Mouse (Mus musculus) naive thymus-derived CD4-positive, alpha-beta T cell, adult 2 months (primary cell): ENCODE results near the gene Card6.
"Not testable (repeated sequence)": the region's sequence is repeated elsewhere in the genome, so short reads cannot be mapped to it uniquely, and the experiment has no call there.

Source experiments
- DNase-seq: peaks from one replicate; pipeline ENCODE4 v3.0.0-alpha.2; 2011; ENCODE audit warnings: low read depth

Card6 gene

DNA sequence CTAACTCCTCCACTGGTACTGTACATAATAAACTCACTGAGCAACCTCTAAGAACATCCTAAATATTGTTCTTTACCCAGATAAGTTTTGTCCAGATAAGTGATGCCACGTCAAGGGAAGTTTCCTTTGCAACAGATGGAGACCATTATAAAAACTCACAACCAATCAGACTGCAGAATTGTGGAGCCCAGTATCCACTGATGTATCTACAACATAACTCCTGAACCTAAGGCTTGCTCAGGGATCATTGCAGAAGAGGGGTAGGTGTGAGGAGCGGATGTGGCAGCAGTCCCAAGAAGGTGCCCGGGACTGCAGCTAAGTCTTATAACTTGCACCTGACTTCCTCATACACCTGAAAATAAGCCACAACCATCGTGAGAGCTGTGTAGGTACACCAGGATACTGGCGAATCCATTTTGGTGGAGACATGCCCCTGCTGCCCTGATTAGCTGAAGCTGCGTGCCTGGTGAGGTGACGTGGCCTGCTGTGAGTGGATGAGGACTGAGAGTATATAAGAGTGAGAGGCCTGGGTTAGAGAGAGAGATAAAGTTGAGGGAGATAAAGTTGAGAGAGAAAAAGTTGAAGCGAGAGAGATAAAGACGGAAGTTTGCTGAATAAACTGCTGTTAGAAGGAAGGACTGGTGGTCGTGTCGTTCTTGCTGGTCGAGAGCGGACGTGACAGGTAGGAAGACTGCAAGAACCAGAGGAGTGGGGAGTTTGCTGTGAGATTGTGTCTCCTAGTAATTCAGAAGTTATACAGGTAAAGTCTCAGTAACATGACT, 22.7 kb upstream of the Card6 start:
- DNase-seq, result not testable (repeated sequence)

DNA sequence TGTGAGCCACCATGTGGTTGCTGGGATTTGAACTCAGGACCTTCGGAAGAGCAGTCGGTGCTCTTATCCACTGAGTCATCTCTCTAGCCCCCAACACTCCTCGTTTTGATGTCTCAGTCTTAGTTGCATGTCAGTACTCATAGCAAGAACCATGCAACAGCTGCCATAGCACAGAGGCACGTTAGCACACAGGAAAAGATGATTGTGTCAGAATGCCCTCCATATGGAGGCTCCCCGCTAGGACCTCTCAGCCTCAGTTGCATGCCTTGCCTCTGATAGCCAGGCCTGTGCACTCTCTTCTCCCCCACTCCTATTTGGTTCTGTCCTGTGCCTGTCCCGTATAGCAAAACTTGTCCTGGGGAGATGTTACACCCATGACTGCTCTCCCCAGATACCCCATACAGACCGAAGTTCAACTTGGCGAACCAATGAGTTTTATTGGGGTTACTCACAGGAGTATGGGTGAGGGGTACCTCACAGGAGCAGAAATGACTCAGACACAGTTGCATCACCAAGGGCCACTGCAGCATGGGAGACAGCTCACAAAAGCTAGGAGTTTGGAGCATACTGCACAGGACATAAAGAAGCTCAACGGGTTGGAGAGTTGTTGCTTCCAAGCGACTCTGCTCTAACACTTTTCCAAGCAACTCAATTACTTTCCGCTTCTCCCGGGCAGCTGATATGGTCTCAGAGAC, 20.9 kb upstream of the Card6 start:
- no peak for DNase-seq

DNA sequence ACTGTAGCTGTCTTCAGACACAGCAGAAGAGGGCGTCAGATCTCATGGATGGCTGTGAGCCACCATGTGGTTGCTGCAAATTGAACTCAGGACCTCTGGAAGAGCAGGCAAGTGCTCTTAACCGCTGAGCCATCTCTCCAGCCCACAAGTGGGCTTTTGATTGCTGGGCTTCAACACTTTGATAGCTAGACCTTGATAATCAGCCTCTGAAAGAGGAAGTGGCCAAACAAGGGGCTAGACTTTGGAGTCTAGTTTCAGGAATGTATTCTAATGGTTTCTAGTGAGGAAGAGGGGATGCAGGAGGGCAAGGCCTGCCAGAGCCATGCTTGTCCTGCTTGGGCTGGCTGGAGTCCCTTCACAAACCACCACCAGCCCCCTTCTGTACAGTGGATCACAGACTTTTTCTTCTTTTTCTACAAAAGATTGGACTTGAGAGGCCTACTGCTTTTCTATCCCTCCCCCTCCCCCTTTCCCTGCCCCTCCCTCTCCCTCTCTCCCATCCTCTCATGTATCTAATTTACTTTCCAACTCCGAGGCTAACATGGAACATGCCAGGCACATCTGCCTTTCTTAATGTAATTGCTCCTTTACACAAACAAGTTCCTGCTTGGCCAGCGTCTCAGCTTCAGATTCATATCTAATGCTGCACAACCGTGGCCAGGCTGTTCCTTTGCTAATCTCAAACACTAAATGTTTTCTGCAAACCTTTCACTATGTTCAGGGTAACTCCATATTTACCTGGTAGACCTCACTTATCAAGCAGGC, 20.0 kb upstream of the Card6 start:
- no peak for DNase-seq

DNA sequence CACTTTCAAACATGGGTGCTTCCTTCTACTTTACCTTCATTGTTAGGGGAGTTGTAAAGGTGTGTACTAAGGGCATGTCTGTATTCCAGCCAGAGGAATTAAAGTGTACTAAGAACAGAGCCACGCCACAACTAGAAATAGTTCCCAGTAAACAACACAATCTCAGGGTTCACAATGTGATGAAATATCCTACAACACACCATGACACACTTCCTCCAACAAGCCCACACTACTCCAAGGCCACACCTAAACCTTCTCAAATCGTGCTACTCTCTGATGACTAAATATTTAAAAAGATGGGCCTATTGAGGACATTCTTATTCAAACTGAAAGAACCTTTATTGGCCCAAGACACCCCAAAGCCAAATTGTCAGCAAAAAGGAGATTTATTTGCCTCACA, 19.1 kb upstream of the Card6 start:
- no peak for DNase-seq

DNA sequence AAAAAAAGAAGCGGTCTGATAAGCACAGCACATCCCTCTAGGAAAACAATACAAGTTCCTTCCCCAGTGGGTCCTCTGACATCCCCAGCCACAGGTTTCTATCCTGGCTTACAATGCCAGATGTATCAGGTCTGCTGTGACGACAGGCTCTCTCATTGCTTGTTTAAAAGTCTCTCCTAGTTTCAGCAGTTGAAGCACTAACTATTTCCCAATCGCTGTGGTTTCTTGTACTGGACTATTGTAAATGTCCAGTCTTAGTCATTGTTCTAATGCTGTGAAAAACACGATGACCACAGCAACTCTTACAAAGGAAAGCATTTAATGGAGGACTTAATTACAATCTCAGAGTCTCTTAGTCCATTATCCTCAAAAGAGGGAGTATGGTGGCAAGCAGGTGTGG, 18.1 kb upstream of the Card6 start:
- DNase-seq, result no peak

DNA sequence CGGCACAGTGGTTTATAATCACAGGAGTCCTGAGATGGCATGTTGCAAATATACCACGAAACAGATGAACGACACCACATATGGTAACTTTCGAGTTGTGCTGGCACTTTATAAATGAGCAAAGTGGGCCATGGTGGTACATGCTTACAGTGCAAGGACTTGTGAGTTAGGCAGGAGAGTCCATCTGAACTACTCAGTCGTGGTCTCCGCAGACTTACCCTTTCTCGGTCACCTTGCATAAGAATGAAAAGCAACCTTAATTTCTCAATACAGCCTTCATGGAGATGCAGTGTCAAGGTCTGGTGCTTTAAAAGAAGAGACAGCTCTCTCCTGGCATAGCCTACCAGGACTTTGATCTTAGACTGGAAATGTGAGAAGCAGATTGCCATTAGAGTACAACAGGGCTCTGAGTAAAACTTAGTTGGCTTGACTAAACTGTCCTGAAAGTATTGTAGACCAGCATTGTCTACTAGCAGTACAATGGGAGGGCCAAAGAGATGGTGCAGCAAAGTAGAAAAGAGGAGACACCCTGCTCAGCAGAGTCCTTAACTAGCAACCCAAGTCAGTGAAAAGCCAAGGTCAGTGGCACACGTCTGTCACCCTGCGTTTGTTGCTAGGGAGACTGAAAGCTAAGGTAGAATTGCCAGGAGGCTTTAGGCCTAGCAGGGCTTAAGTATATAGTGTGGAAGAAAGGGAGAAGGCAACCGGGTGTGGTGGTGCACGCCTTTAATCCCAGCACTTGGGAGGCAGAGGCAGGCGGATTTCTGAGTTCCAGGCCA, 13.4 kb upstream of the Card6 start:
- DNase-seq, result no peak

DNA sequence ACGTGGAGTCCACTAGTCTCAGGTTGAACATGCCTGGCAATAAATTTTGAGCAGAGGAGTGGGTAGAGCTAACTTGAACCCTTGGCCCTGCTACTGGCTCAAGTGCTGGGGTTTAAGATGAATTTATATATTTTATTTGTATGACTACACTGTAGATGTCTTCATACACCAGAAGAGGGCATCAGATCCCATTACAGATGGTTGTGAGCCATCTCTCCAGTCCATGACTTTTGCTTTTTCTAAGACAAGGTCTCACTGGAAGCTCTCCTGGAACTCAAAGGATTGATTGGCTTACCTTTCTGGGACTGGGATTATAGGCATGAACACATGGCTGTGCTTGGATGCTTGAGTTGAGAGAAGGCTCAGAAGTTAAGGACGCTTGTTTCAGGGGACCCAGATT, 11.4 kb upstream of the Card6 start:
- peak; percentile 16 for DNase-seq

DNA sequence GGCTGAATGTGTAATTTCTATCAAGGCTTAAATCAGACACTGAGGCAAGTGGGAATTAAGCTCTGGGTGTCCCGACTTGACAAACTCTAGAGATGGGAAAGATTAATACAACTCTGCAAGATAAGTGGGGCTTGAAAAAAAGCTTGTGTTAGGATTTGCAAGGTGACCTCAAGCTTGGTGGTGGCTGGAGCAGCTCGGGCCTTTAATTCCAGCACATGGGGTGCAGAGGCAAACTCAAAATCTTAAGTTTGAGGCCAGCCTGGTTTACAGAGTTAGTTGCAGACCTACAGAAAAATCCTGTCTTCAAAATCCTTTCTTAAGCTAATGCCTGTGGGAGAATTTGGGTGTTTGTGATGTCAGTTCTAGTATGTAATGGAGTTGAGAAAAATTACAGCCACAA, 10.9 kb upstream of the Card6 start:
- DNase-seq, result no peak

DNA sequence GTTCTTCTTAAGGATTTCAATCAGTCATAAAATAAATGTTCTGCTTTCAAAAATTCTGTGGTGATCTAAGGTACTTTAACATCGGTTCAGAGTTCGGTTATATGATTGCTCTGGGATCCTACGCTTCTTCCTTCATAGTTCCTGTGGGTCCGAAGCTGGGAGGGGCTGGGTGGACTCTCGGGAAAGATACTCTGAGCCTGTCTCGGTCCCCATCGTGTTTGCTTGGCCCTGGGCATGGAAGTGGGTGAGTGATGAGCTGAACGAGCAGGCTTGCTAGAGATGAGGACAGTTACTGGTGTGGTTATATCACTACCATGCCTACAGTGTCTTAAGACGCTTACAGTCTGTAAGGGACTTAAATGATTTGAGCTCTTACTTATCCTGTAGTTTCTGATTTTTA, 10.3 kb upstream of the Card6 start:
- no peak for DNase-seq

DNA sequence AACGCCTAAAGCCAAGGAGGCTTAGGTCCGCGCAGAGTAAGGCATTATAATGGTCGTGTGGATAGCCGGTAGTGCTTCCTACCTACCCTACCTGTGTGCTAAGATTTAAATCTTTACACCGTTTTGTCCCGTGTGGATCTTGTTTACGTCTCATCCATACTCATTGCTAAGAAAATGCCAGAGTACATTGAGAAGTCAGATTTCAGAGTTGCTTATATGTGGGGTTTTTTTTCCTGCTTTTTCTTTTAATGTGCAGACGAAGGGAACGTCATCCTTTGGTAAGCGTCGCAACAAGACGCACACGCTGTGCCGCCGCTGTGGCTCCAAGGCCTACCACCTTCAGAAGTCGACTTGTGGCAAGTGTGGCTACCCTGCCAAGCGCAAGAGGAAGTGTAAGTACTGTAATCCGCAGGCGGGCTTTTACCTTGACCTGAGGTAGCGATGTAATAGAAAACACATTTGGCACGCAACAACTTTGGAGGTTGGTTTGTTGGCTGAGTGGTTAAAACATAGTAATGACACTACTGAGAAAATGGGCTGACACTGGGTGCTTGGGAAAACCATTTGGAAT, 8.8 kb upstream of the Card6 start:
- DNase-seq, result peak; percentile 63

DNA sequence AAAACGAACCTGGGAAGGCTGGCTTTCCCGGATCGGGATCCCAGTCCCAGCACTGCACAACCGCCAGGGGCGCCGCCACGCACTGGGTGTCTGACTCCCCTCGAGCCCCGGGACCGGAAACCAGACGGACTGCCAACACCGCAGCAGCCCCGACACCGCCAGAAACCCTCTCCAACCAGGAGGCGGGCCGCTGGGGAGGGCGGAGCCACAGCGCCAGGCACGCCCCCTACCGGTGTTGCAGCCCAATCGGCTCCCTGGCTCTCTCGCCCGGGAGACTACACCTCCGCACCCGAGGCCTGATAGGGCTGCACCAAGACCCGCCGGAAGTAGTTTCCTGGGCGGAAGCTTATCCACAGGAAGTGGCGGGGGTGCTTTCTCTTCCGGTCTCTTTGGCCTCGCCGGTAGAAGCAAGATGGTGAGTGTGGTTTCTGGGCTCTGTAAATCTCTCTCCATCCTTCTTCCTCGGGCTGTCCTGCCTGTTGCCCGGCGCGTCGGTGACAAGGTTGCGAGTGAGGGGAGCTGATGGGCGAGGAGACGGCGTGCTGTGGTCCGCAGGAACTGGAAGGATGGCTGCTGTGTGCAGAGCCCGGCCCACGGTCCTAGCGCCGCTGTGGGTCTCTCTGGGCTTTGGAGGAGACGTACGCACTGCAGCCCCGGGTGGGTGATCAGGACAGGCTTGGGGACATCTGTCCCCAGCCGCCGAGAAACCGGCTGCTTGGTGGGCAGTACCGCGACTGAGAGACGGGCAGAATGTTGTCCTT, 8.1 kb upstream of the Card6 start, which contains the start of gene Rpl37:
TSS of gene Rpl37 (plus strand) at position 376 of the 761 bp plus-strand sequence.
- peak; percentile 98 for DNase-seq

DNA sequence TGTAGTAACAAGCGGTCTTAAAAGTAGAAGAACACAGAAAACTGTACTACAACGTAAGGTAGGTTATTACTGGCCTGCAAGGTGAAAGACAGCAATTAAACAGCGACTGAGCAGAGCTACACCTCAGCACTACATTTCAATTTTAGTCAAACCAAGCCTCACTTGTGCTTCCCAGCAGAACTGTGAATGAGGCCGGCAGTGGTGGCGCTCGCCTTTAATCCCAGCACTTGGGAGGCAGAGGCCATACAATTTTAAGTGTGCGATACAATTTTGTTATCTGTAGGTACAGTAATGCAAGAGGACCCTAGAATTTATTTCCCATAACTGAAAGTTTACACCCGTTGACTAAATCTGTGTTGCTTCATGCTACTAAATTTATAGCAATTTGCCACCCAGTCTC, 6.8 kb upstream of the Card6 start:
- DNase-seq, result no peak

DNA sequence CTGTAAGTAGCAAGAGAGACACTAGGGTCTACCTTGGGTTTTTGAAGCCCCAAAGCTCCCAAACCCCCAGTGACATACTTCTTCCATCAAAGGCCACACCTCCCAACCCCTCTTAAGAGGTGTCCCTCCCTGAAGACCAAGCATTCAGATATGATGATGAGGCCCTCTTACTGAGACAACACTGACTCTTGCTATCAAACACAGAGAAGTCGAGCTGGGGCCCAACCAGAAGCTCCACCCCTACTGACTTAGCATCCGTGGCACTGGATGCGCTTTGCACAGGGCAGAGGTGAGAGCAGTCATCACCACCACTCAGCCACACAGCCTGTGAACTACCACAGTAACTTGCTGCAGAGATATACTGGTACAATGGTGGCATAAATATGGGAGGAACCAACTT, 4.3 kb upstream of the Card6 start:
- no peak for DNase-seq

DNA sequence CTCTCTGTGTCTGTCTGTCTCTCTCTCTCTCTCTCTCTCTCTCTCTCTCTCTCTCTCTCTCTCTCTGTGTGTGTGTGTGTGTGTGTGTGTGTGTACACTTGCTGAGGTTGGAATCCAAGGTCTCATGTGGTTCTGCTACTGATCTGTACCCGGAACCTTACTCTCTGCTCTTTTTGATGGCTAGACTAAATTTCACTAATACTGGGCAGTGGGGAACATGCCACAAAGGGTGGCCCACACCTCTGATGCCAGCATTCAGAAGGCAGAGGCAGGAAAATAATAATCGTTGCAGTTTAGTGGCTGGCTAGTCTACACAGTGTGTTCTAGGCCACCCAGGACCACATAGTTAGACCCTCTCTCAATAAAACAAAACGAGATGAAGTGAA, 309 bp upstream of the Card6 start:
- DNase-seq, result peak; percentile 69

DNA sequence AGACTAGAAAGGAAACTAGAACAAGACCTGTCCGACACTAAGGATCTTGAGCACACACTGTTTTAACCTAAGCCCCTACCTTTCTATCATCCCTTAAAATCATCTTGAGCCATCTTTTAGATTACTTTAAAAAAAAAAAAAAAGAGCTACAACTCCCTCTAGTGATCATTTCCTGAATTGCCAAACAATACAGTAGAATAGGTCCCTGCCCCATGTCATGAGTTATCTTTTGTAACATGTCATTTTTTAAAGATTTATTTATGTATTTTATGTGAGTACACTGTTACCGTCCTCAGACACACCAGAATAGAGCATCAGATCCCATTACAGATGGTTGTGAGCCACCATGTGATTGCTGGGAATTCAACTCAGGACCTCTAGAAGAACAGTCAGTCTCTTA, 2.0 kb downstream of the Card6 start:
- DNase-seq, result peak; percentile 80

DNA sequence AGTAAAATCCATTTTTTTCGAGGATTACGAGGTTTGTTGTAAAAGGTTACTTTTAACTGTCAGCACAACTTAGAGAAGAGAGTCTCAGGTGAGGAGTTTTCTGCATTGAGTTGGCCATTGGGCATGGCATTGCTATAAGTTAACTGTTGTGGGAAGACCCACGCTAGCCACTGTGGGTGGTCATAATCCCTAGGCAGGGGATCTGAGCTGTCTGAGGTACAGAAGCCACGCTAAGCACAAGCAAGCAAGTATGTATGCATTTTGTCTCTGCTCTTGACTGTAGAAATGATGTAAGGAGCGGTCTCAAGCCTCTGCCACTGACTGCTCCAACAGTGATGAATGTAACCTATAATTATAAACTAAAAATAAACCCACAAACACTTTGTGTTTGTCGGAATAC, 2.4 kb downstream of the Card6 start:
- DNase-seq, result no peak

DNA sequence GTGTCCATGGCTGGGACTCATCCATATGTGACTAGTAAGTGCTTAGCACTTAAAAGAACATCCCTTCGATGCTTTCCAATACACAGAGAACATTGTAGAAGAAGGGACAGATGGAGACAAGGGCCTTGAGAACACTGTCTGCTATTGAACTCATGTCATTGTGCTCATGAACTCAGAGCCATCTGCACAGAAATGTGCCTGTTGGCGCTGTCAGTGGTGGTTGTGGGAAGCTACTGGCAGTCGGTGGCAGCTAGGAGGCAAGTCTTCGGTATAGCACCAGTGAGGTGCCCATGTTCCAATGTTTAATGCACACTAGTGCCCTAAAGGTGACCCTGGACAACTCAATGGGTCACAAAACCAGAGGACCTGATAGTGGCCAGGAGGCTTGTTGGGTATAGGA, 6.0 kb downstream of the Card6 start:
- DNase-seq, result no peak

DNA sequence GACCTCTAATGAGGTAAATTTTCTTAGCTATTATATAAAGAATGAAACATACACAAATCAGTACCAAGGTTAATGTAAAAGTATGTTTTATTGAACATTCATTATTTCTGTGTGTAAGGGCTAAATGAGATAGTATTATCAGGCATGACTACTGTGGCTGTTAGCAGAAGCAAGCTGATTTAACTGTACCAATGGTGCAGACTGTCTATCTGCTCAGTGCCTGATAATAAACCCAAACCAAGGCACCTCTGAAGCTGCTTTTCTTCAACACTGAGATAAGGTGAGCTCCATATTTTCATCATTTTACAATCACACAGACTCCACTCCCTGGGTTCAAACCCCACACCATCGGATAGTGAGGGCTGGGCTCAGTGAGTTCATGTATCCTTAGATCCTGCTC, 11.0 kb downstream of the Card6 start:
- DNase-seq, result no peak

DNA sequence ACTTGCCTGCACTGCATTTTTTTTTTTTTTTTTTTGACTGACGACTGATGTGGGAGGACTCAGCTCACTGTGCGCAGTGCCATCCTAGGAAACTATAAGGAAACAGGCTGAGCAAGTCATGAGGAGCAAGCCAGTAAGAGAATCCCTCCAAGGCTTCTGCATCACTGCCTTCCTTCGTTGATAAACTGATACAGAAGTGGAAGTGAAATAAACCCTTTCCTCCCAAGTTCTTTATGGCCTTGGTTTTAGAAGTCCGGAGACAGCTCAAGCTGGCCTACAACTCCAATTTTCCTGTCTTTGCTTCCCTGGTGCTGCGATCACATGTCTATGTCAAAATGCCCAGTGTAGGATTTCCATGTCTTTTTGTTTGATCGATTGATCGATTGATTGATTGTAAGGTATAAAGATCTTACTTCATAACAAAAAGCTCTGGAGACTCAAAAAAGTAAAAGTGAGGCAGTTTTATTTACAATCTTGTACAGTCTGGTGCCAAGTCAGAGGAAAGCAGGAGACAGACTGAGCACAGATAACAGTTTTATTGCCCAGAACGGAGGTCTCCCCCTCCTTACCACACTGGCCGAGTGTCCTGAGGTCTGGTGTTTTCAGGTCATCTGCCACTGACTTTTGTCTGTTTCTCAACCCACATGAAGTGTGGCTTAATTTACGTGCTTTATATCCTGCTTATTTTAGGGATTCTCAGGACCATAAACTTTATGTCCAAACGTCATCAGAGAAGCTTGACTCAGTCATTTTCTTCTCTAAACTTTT, 12.6 kb downstream of the Card6 start:
- DNase-seq, result no peak

DNA sequence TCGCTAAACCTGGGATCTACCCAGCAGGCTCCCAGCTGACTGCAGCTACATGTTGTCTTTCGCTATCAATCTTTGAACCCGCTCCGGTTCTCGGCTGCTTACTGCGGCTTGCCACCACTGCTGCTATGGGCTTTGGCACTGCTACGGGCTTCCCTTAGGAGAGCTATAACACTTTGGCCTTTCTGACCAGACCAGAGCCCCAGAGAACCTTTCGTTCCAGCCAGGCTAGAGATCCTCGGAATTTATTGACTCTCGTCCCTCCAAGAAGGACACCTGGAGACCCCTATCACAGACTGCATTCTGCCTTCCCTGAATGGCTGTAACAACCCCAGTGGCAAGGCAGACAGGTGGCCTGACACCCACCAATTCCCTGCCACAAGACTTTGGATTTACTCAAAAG, 18.2 kb downstream of the Card6 start:
- DNase-seq, result no peak
